ENCODE assay signal across 20 mouse cellular contexts in genomic region chr9:75980097-75980496, GRCm38 (mm10). TPM values are rescaled to one million over a fixed set of nuclear protein-coding genes. Genes with fewer than 3 reads are reported as not detected.
A peak's percentile ranks its signal among the peaks of the same experiment; 100 is the strongest.
DNase-seq lines count a peak whose midpoint lies in the region; ATAC-seq and TF ChIP-seq lines count a peak whose summit lies in the region.
"Had no signal": no experiment of that assay in that cellular context is flagged by ENCODE, and none has a peak within 500 bp of the region (broad histone marks: within the 10 kb centered on the region; RNA-seq: fewer than 3 reads in every experiment).

No protein-coding gene starts in this region.

- H3K9me3 ChIP-seq in heart, embryonic 10.5 days = no peaks in the 10 kb centered on the region
- no peaks in the 10 kb centered on the region for H3K9me3 ChIP-seq in stomach, embryonic 14.5 days (ENCODE audit: control insufficient read depth, low read depth, low read length)
- no peaks in the 10 kb centered on the region for H3K9me3 ChIP-seq in stomach, postnatal 0 days (ENCODE audit: control insufficient read depth, low read length)
- no peaks in the 10 kb centered on the region for H3K9me3 ChIP-seq in liver, embryonic 13.5 days (replicated peaks)
- H3K9me3 ChIP-seq in stomach, embryonic 15.5 days = no peaks in the 10 kb centered on the region
- H3K9me3 ChIP-seq: forebrain, embryonic 10.5 days; heart, embryonic 13.5 days; hindbrain, embryonic 13.5 days; limb, embryonic 15.5 days; megakaryocyte, embryonic 14.5 days had no signal

- no peak overlapping the region for H3K27ac ChIP-seq in heart, embryonic 10.5 days
- no peak overlapping the region for H3K27ac ChIP-seq in heart, adult 2 months
- no peak overlapping the region for H3K27ac ChIP-seq in stomach, embryonic 14.5 days (ENCODE audit: low read length)
- H3K27ac ChIP-seq in stomach, postnatal 0 days (replicated peaks) = no peak overlapping the region
- H3K27ac ChIP-seq in liver, embryonic 13.5 days = peak overlapping the region; percentile 83
- H3K27ac ChIP-seq in stomach, embryonic 15.5 days = no peak overlapping the region
- H3K27ac ChIP-seq: heart, embryonic 13.5 days; hindbrain, embryonic 13.5 days; limb, embryonic 15.5 days had no signal

- H3K4me3 ChIP-seq in heart, embryonic 10.5 days = no peak overlapping the region
- H3K4me3 ChIP-seq in heart, adult 2 months = no peak overlapping the region
- H3K4me3 ChIP-seq in stomach, embryonic 14.5 days (ENCODE audit: low read depth, low read length) = no peak overlapping the region
- no peak overlapping the region for H3K4me3 ChIP-seq in stomach, postnatal 0 days (ENCODE audit: low read depth, low read length)
- no peak overlapping the region for H3K4me3 ChIP-seq in liver, embryonic 13.5 days (replicated peaks)
- no peak overlapping the region for H3K4me3 ChIP-seq in stomach, embryonic 15.5 days (replicated peaks)
- H3K4me3 ChIP-seq: forebrain, embryonic 10.5 days; heart, embryonic 13.5 days; hindbrain, embryonic 13.5 days; limb, embryonic 15.5 days; megakaryocyte, embryonic 14.5 days had no signal

- no peak overlapping the region for H3K9ac ChIP-seq in heart, adult 2 months (ENCODE audit: low read depth, low read length)
- H3K9ac ChIP-seq in stomach, embryonic 14.5 days (replicated peaks; ENCODE audit: low read depth, low read length) = no peak overlapping the region
- no peak overlapping the region for H3K9ac ChIP-seq in stomach, postnatal 0 days (ENCODE audit: low read length)
- no peak overlapping the region for H3K9ac ChIP-seq in liver, embryonic 13.5 days
- H3K9ac ChIP-seq in stomach, embryonic 15.5 days = no peak overlapping the region
- H3K9ac ChIP-seq: heart, embryonic 13.5 days; hindbrain, embryonic 13.5 days; limb, embryonic 15.5 days had no signal

- TF ChIP-seq EP300 in heart, adult 2 months (IDR thresholded peaks at IDR 0.05; ENCODE audit: insufficient read depth, low read depth, low read length) = no peak
- TF ChIP-seq EP300 in stomach, postnatal 0 days (optimal IDR thresholded peaks at IDR 0.05) = no peak

- ATAC-seq in stomach, embryonic 14.5 days (ENCODE audit: insufficient number of reproducible peaks, insufficient read depth, low FRiP score, low read depth) = peak; percentile 23; the same call in 1 of the 2 replicates
- ATAC-seq in stomach, postnatal 0 days (ENCODE audit: low FRiP score, low TSS enrichment) = no peak
- peak; percentile 99 for ATAC-seq in liver, embryonic 13.5 days (ENCODE audit: low read depth)
- ATAC-seq in stomach, embryonic 15.5 days (ENCODE audit: insufficient read depth, low FRiP score, low read depth) = peak; percentile 92
- ATAC-seq in frontal cortex, adult (ENCODE audit: low TSS enrichment) = no peak
- ATAC-seq: CD4-positive, CD25-positive, alpha-beta regulatory T cell, adult 4 months had no signal

- DNase-seq in heart, embryonic 10.5 days (ENCODE audit: low spot score) = peak; percentile 79
- no peak for DNase-seq in heart, adult 2 months
- no peak for DNase-seq in stomach, postnatal 0 days (ENCODE audit: low spot score)
- DNase-seq in liver, embryonic 13.5 days = peak; percentile 56
- no peak for DNase-seq in layer of hippocampus, postnatal 14 days (ENCODE audit: low spot score in 2 of 2)
- DNase-seq: cerebellum, postnatal 10 days; embryo, embryonic 11 days; gastrocnemius, postnatal 14 days; kidney, adult 11 months; kidney, postnatal 10 days; lung, postnatal 14 days had no signal

- H3K4me1 ChIP-seq in heart, embryonic 10.5 days = no peaks in the 10 kb centered on the region
- no peaks in the 10 kb centered on the region for H3K4me1 ChIP-seq in heart, adult 2 months (ENCODE audit: control insufficient read depth, insufficient read depth, low read length)
- no peaks in the 10 kb centered on the region for H3K4me1 ChIP-seq in stomach, embryonic 14.5 days (ENCODE audit: control insufficient read depth, insufficient read depth, low read length)
- H3K4me1 ChIP-seq in stomach, postnatal 0 days (replicated peaks; ENCODE audit: control insufficient read depth, insufficient read depth) = no peaks in the 10 kb centered on the region
- H3K4me1 ChIP-seq in liver, embryonic 13.5 days (replicated peaks) = peaks cover 37% of the 10 kb centered on the region
- H3K4me1 ChIP-seq in stomach, embryonic 15.5 days = no peaks in the 10 kb centered on the region
- H3K4me1 ChIP-seq: forebrain, embryonic 10.5 days; heart, embryonic 13.5 days; hindbrain, embryonic 13.5 days; limb, embryonic 15.5 days had no signal

- 14% methylated on average over 1 of the region's 1 CpGs for WGBS in heart, embryonic 10.5 days
- WGBS in heart, adult 2 months = 68% methylated on average over 1 of the region's 1 CpGs
- WGBS in stomach, embryonic 14.5 days = 55% methylated on average over 1 of the region's 1 CpGs
- WGBS in stomach, postnatal 0 days = 54% methylated on average over 1 of the region's 1 CpGs
- 17% methylated on average over 1 of the region's 1 CpGs for WGBS in liver, embryonic 13.5 days (ENCODE audit: insufficient replicate concordance)
- 57% methylated on average over 1 of the region's 1 CpGs for WGBS in stomach, embryonic 15.5 days

- no peaks in the 10 kb centered on the region for H3K79me2 ChIP-seq in heart, adult 2 months (replicated peaks; ENCODE audit: control insufficient read depth, insufficient read depth, low read length)

- intact Hi-C loops in heart, adult 2 months (cut with DNase I) = no loop called here

- H3K36me3 ChIP-seq in heart, embryonic 10.5 days = no peaks in the 10 kb centered on the region
- no peaks in the 10 kb centered on the region for H3K36me3 ChIP-seq in heart, adult 2 months (ENCODE audit: control insufficient read depth, insufficient read depth, low read length)
- H3K36me3 ChIP-seq in stomach, embryonic 14.5 days (ENCODE audit: control insufficient read depth, insufficient read depth, low read length) = no peaks in the 10 kb centered on the region
- no peaks in the 10 kb centered on the region for H3K36me3 ChIP-seq in stomach, postnatal 0 days (ENCODE audit: control insufficient read depth, insufficient read depth, low read length)
- H3K36me3 ChIP-seq in liver, embryonic 13.5 days = no peaks in the 10 kb centered on the region
- no peaks in the 10 kb centered on the region for H3K36me3 ChIP-seq in stomach, embryonic 15.5 days
- H3K36me3 ChIP-seq: forebrain, embryonic 10.5 days; heart, embryonic 13.5 days; hindbrain, embryonic 13.5 days; limb, embryonic 15.5 days had no signal

- no peak for TF ChIP-seq POLR2A in heart, adult 2 months (IDR thresholded peaks at IDR 0.05; ENCODE audit: insufficient read depth, low read depth, low read length)

- H3K27me3 ChIP-seq in heart, embryonic 10.5 days (ENCODE audit: insufficient read depth, poor library complexity, severe bottlenecking) = no peaks in the 10 kb centered on the region
- no peaks in the 10 kb centered on the region for H3K27me3 ChIP-seq in heart, adult 2 months (ENCODE audit: control insufficient read depth, insufficient read depth, low read length)
- no peaks in the 10 kb centered on the region for H3K27me3 ChIP-seq in stomach, embryonic 14.5 days (ENCODE audit: control insufficient read depth, insufficient read depth, low read length)
- H3K27me3 ChIP-seq in stomach, postnatal 0 days (ENCODE audit: control insufficient read depth, insufficient read depth, low read length) = no peaks in the 10 kb centered on the region
- H3K27me3 ChIP-seq in liver, embryonic 13.5 days = no peaks in the 10 kb centered on the region
- no peaks in the 10 kb centered on the region for H3K27me3 ChIP-seq in stomach, embryonic 15.5 days (replicated peaks)
- H3K27me3 ChIP-seq: heart, embryonic 13.5 days; hindbrain, embryonic 13.5 days; limb, embryonic 15.5 days; megakaryocyte, embryonic 14.5 days had no signal

- no peak for TF ChIP-seq CTCF in heart, adult 2 months (IDR thresholded peaks at IDR 0.05)
- no peak for TF ChIP-seq CTCF in stomach, postnatal 0 days (IDR thresholded peaks at IDR 0.05; ENCODE audit: low read depth)

- H3K4me2 ChIP-seq in stomach, embryonic 14.5 days (replicated peaks; ENCODE audit: low read depth, low read length) = no peak overlapping the region
- no peak overlapping the region for H3K4me2 ChIP-seq in stomach, postnatal 0 days (replicated peaks; ENCODE audit: low read depth)
- peak overlapping the region; percentile 20; the same call in 1 of the 2 replicates for H3K4me2 ChIP-seq in liver, embryonic 13.5 days
- H3K4me2 ChIP-seq in stomach, embryonic 15.5 days = no peak overlapping the region
- H3K4me2 ChIP-seq: heart, embryonic 13.5 days; hindbrain, embryonic 13.5 days; limb, embryonic 15.5 days had no signal

RNA-seq across cellular contexts. Expression of gene Hmgcll1, which starts 34.6 kb away (rescaled TPM):
- polyA plus RNA-seq in heart, embryonic 10.5 days (2016; fragmentation: Nextera tagmentation; extraction: Ambion mirVana) = 3.2 TPM in 2 replicates
- under 1 TPM in 1 of 2 experiments, not detected in 1; 0.18 TPM for total RNA-seq in heart, adult 2 months (2021)
- 0.12 and 0.29 TPM in 2 replicates for polyA plus RNA-seq in heart, adult 2 months (2012; rRNA removed)
- 6.6 and 9.7 TPM in 2 replicates for polyA plus RNA-seq in stomach, embryonic 14.5 days (2014; fragmentation: Nextera tagmentation; extraction: Ambion mirVana)
- polyA plus RNA-seq in stomach, postnatal 0 days (2015; fragmentation: Nextera tagmentation; extraction: Ambion mirVana) = 1.0 and 1.2 TPM in 2 replicates
- 0.20 and 0.63 TPM in 2 replicates for polyA plus RNA-seq in liver, embryonic 13.5 days (2015; fragmentation: Nextera tagmentation; extraction: Ambion mirVana)
- polyA plus RNA-seq in stomach, embryonic 15.5 days (2015; fragmentation: Nextera tagmentation; extraction: Ambion mirVana) = 3.2 and 4.4 TPM in 2 replicates
- 10 to 100 TPM; 13.9 to 16.4 TPM for total RNA-seq in layer of hippocampus, postnatal 14 days (2021)
- polyA plus RNA-seq: CD4-positive, CD25-positive, alpha-beta regulatory T cell, adult 4 months had no signal

Comparison
In these comparisons a context has a peak if more than half of its experiments do, and no peak if none do; other contexts are left out.
1. DNase-seq: peak in heart, embryonic 10.5 days (single experiment) and liver, embryonic 13.5 days (single experiment); none in heart, adult 2 months (0 of 2), stomach, postnatal 0 days (single experiment) and layer of hippocampus, postnatal 14 days (0 of 2).
2. ATAC-seq: peak in stomach, embryonic 14.5 days (single experiment), liver, embryonic 13.5 days (single experiment) and stomach, embryonic 15.5 days (single experiment); none in stomach, postnatal 0 days (single experiment) and frontal cortex, adult (single experiment).